In the genomic region with DNA sequence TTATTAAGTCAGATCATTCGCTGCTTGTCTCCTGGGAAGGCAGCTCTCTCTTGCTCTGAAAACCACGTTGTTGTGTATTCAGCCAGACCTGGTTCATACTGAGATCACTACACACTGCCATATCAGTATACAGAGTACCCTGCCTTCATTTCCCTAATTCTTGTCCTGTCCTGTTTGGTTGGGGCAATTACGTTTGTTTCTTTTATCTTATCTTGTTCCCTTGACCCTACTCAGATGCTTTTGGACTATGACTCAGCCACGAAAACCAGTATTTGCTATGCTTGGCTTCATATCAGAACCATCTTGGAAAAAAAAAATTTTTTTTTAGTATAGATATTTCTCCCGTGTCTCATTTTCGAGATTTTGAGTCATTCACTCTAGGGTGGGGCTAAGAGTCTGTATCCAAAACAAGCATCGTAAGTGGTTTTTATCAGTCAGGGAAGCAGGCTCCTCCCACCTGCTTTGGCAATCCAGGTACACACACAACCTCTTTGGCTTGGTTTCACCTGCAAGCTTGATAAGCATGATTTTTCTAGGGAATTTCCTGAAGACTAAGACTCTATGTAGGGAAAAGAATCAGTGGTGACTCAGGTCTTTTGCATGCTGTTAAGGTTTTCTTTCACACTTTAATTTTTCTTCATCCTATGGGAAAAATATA, we compare ENCODE assay signal across 20 mouse cellular contexts. TPM values are rescaled to one million over a fixed set of nuclear protein-coding genes. Genes with fewer than 3 reads are reported as not detected.
DNase-seq lines count a peak whose midpoint lies in the region; ATAC-seq and TF ChIP-seq lines count a peak whose summit lies in the region.
"Had no signal": no experiment of that assay in that cellular context is flagged by ENCODE, and none has a peak within 500 bp of the region (broad histone marks: within the 10 kb centered on the region; RNA-seq: fewer than 3 reads in every experiment).

No protein-coding gene starts in this region.

- TF ChIP-seq EP300 in lung, postnatal 0 days (IDR thresholded peaks at IDR 0.05) = peak; percentile 55; the same call in 1 of the 2 replicates

- no peaks in the 10 kb centered on the region for H3K27me3 ChIP-seq in lung, postnatal 0 days (replicated peaks; ENCODE audit: insufficient read depth, low read length)
- H3K27me3 ChIP-seq in intestine, embryonic 15.5 days (replicated peaks) = no peaks in the 10 kb centered on the region
- no peaks in the 10 kb centered on the region for H3K27me3 ChIP-seq in stomach, embryonic 16.5 days (ENCODE audit: control insufficient read depth, insufficient read depth, low read length)
- H3K27me3 ChIP-seq: embryonic facial prominence, embryonic 12.5 days; forebrain, embryonic 13.5 days; heart, embryonic 15.5 days; kidney, embryonic 15.5 days had no signal

- no peak for TF ChIP-seq POLR2A in lung, adult 2 months (IDR thresholded peaks at IDR 0.05; ENCODE audit: borderline replicate concordance, extremely low read depth, low read depth, low read length)

- WGBS in lung, postnatal 0 days = 49% methylated on average over 7 of the region's 7 CpGs
- WGBS in lung, adult 2 months = 59% methylated on average over 7 of the region's 7 CpGs
- WGBS in intestine, embryonic 15.5 days = 62% methylated on average over 7 of the region's 7 CpGs
- 58% methylated on average over 7 of the region's 7 CpGs for WGBS in stomach, embryonic 16.5 days

- H3K9ac ChIP-seq in lung, postnatal 0 days (replicated peaks; ENCODE audit: low read depth) = no peak overlapping the region
- H3K9ac ChIP-seq in intestine, embryonic 15.5 days = no peak overlapping the region
- H3K9ac ChIP-seq in stomach, embryonic 16.5 days (ENCODE audit: low read length) = no peak overlapping the region
- H3K9ac ChIP-seq: embryonic facial prominence, embryonic 12.5 days; forebrain, embryonic 13.5 days; heart, embryonic 15.5 days; hindbrain, embryonic 14.5 days; kidney, embryonic 15.5 days; liver, postnatal 0 days; midbrain, embryonic 12.5 days had no signal

- no peak overlapping the region for H3K4me3 ChIP-seq in lung, postnatal 0 days (ENCODE audit: low read depth, low read length)
- H3K4me3 ChIP-seq in lung, adult 2 months (replicated peaks; ENCODE audit: extremely low read depth, low read depth, low read length) = no peak overlapping the region
- no peak overlapping the region for H3K4me3 ChIP-seq in intestine, embryonic 15.5 days (replicated peaks)
- H3K4me3 ChIP-seq in stomach, embryonic 16.5 days (replicated peaks; ENCODE audit: low read length) = no peak overlapping the region
- H3K4me3 ChIP-seq: embryonic facial prominence, embryonic 12.5 days; erythroblast, embryonic 14.5 days; forebrain, embryonic 13.5 days; heart, embryonic 15.5 days; kidney, embryonic 15.5 days; limb, embryonic 10.5 days; midbrain, embryonic 12.5 days had no signal

- no peaks in the 10 kb centered on the region for H3K9me3 ChIP-seq in lung, postnatal 0 days (ENCODE audit: low read length)
- no peaks in the 10 kb centered on the region for H3K9me3 ChIP-seq in intestine, embryonic 15.5 days
- no peaks in the 10 kb centered on the region for H3K9me3 ChIP-seq in stomach, embryonic 16.5 days (replicated peaks; ENCODE audit: control insufficient read depth, low read length)
- H3K9me3 ChIP-seq: embryonic facial prominence, embryonic 12.5 days; forebrain, embryonic 13.5 days; heart, embryonic 15.5 days; kidney, embryonic 15.5 days; limb, embryonic 10.5 days; midbrain, embryonic 12.5 days had no signal

- no peak for TF ChIP-seq CTCF in lung, postnatal 0 days (IDR thresholded peaks at IDR 0.05)
- no peak for TF ChIP-seq CTCF in lung, adult 2 months (IDR thresholded peaks at IDR 0.05; ENCODE audit: insufficient read depth, low read length)

- H3K36me3 ChIP-seq in lung, postnatal 0 days (ENCODE audit: insufficient read depth, low read length) = no peaks in the 10 kb centered on the region
- no peaks in the 10 kb centered on the region for H3K36me3 ChIP-seq in intestine, embryonic 15.5 days
- H3K36me3 ChIP-seq in stomach, embryonic 16.5 days (ENCODE audit: control insufficient read depth, insufficient read depth, low read length) = no peaks in the 10 kb centered on the region
- H3K36me3 ChIP-seq: embryonic facial prominence, embryonic 12.5 days; heart, embryonic 15.5 days; kidney, embryonic 15.5 days; limb, embryonic 10.5 days; midbrain, embryonic 12.5 days had no signal

- peak; percentile 69 for DNase-seq in lung, postnatal 0 days (ENCODE audit: low spot score)
- DNase-seq in lung, adult 2 months = no peak
- DNase-seq in 416B (ENCODE audit: low read depth) = peak; percentile 83
- no peak for DNase-seq in kidney, adult 8-10 months
- DNase-seq in layer of hippocampus, postnatal 25 days (ENCODE audit: extremely low spot score in 1 of 2, low spot score in 1 of 2) = no peak
- DNase-seq: cerebellum, adult 2 months; cerebellum, postnatal 25 days; heart, postnatal 36 days; liver; liver, postnatal 0 days had no signal

- no peaks in the 10 kb centered on the region; the same call in 1 of the 2 replicates for H3K4me1 ChIP-seq in lung, postnatal 0 days (ENCODE audit: insufficient read depth, low read depth, low read length)
- H3K4me1 ChIP-seq in lung, adult 2 months (ENCODE audit: control insufficient read depth, insufficient read depth, low read length) = no peaks in the 10 kb centered on the region; the same call in 1 of the 2 replicates
- H3K4me1 ChIP-seq in intestine, embryonic 15.5 days (replicated peaks) = no peaks in the 10 kb centered on the region
- no peaks in the 10 kb centered on the region for H3K4me1 ChIP-seq in stomach, embryonic 16.5 days (ENCODE audit: control insufficient read depth, insufficient read depth, low read length)
- H3K4me1 ChIP-seq: forebrain, embryonic 13.5 days; midbrain, embryonic 12.5 days had no signal

- H3K4me2 ChIP-seq in lung, postnatal 0 days (replicated peaks; ENCODE audit: low read depth, low read length) = no peak overlapping the region
- H3K4me2 ChIP-seq in intestine, embryonic 15.5 days (replicated peaks) = no peak overlapping the region
- H3K4me2 ChIP-seq in stomach, embryonic 16.5 days (ENCODE audit: low read depth, low read length) = no peak overlapping the region
- H3K4me2 ChIP-seq: embryonic facial prominence, embryonic 12.5 days; forebrain, embryonic 13.5 days; heart, embryonic 15.5 days; hindbrain, embryonic 14.5 days; kidney, embryonic 15.5 days; midbrain, embryonic 12.5 days had no signal

- H3K27ac ChIP-seq in lung, postnatal 0 days (ENCODE audit: low read length) = no peak overlapping the region
- H3K27ac ChIP-seq in intestine, embryonic 15.5 days = no peak overlapping the region
- no peak overlapping the region for H3K27ac ChIP-seq in stomach, embryonic 16.5 days (ENCODE audit: low read length)
- H3K27ac ChIP-seq: embryonic facial prominence, embryonic 12.5 days; forebrain, embryonic 13.5 days; heart, embryonic 15.5 days; hindbrain, embryonic 14.5 days; kidney, embryonic 15.5 days; limb, embryonic 10.5 days; midbrain, embryonic 12.5 days had no signal

- ATAC-seq in lung, postnatal 0 days = peak; percentile 71
- ATAC-seq in intestine, embryonic 15.5 days = peak; percentile 82
- ATAC-seq in stomach, embryonic 16.5 days (ENCODE audit: insufficient read depth, low FRiP score) = peak; percentile 44; the same call in 1 of the 2 replicates
- ATAC-seq: forebrain, embryonic 13.5 days; liver, postnatal 0 days had no signal

RNA-seq across cellular contexts. Expression of a gene that starts 29.1 kb away (rescaled TPM):
- polyA plus RNA-seq in lung, postnatal 0 days (2015; fragmentation: Nextera tagmentation; extraction: Ambion mirVana) = 36.8 and 42.7 TPM in 2 replicates
- 17.6 and 18.7 TPM in 2 replicates for polyA plus RNA-seq in lung, adult 2 months (2012; rRNA removed)
- polyA plus RNA-seq in intestine, embryonic 15.5 days (2015; fragmentation: Nextera tagmentation; extraction: Ambion mirVana) = 61.7 and 63.0 TPM in 2 replicates
- polyA plus RNA-seq in stomach, embryonic 16.5 days (2015; fragmentation: Nextera tagmentation; extraction: Ambion mirVana) = 79.4 and 89.8 TPM in 2 replicates
- 1 to 10 TPM; 7.2 to 8.6 TPM for total RNA-seq in layer of hippocampus, postnatal 25 days (2021)
- polyA plus RNA-seq: erythroblast, embryonic 14.5 days had no signal

Comparison
In these comparisons a context has a peak if more than half of its experiments do, and no peak if none do; other contexts are left out.
1. DNase-seq: peak in lung, postnatal 0 days (single experiment) and 416B (single experiment); none in lung, adult 2 months (single experiment), kidney, adult 8-10 months (0 of 2) and layer of hippocampus, postnatal 25 days (0 of 2).
2. Peak in every context shown above with its lines, with median percentiles within 50 percentile points of each other: ATAC-seq.